7 mouse cellular contexts compared by ENCODE assay signal in genomic region chr17:70633181-70633944, GRCm38 (mm10).
DNase-seq lines count a peak whose midpoint lies in the region; ATAC-seq and TF ChIP-seq lines count a peak whose summit lies in the region.

No protein-coding gene starts in this region.

- WGBS in embryonic facial prominence, embryonic 10.5 days, result 12% methylated on average over 9 of the region's 9 CpGs
- WGBS in intestine, postnatal 0 days, result 21% methylated on average over 9 of the region's 9 CpGs
- 6% methylated on average over 9 of the region's 9 CpGs for WGBS in midbrain, embryonic 12.5 days
- 23% methylated on average over 9 of the region's 9 CpGs for WGBS in stomach, embryonic 16.5 days

- H3K4me1 ChIP-seq in embryonic facial prominence, embryonic 10.5 days, result peaks cover 5% of the 10 kb centered on the region; the same call in 1 of the 2 replicates
- H3K4me1 ChIP-seq in intestine, postnatal 0 days (replicated peaks; ENCODE audit: control insufficient read depth, insufficient read depth, low read length), result no peaks in the 10 kb centered on the region
- peaks cover 19% of the 10 kb centered on the region for H3K4me1 ChIP-seq in midbrain, embryonic 12.5 days
- no peaks in the 10 kb centered on the region for H3K4me1 ChIP-seq in stomach, embryonic 16.5 days (ENCODE audit: control insufficient read depth, insufficient read depth, low read length)

- H3K9ac ChIP-seq in intestine, postnatal 0 days (ENCODE audit: low read depth, low read length), result no peak overlapping the region
- no peak overlapping the region for H3K9ac ChIP-seq in midbrain, embryonic 12.5 days (replicated peaks)
- H3K9ac ChIP-seq in stomach, embryonic 16.5 days (ENCODE audit: low read length), result no peak overlapping the region

- peak; percentile 82 for TF ChIP-seq CTCF in intestine, postnatal 0 days (IDR thresholded peaks at IDR 0.05; ENCODE audit: low read depth)

- H3K36me3 ChIP-seq in embryonic facial prominence, embryonic 10.5 days (replicated peaks), result no peaks in the 10 kb centered on the region
- H3K36me3 ChIP-seq in intestine, postnatal 0 days (ENCODE audit: control insufficient read depth, insufficient read depth), result no peaks in the 10 kb centered on the region
- no peaks in the 10 kb centered on the region for H3K36me3 ChIP-seq in midbrain, embryonic 12.5 days
- no peaks in the 10 kb centered on the region for H3K36me3 ChIP-seq in stomach, embryonic 16.5 days (ENCODE audit: control insufficient read depth, insufficient read depth, low read length)

- intact Hi-C loops in left cerebral cortex, postnatal 14 days (cut with DNase I), result loop anchor here (2.0 to 5.0 kb wide), 3 partner anchors 49 to 201 kb away; no protein-coding TSS in a partner anchor

- H3K4me2 ChIP-seq in intestine, postnatal 0 days (replicated peaks; ENCODE audit: low read depth), result no peak overlapping the region
- peak overlapping the region; percentile 22; the same call in 1 of the 2 replicates for H3K4me2 ChIP-seq in midbrain, embryonic 12.5 days (replicated peaks)
- no peak overlapping the region for H3K4me2 ChIP-seq in stomach, embryonic 16.5 days (ENCODE audit: low read depth, low read length)

- no peak for ATAC-seq in intestine, postnatal 0 days
- ATAC-seq in midbrain, embryonic 12.5 days (ENCODE audit: low FRiP score, low read depth), result peak; percentile 91
- ATAC-seq in stomach, embryonic 16.5 days (ENCODE audit: insufficient read depth, low FRiP score), result peak; percentile 79

- DNase-seq in adrenal gland, postnatal 36 days, result peak; percentile 78 to 82
- DNase-seq in embryonic facial prominence, embryonic 10.5 days (ENCODE audit: low spot score), result peak; percentile 85
- DNase-seq in heart, adult 11 months, result peak; percentile 88
- peak; percentile 93 to 98 for DNase-seq in left cerebral cortex, postnatal 14 days (ENCODE audit: low spot score in 2 of 2)

- no peak overlapping the region for H3K4me3 ChIP-seq in embryonic facial prominence, embryonic 10.5 days
- no peak overlapping the region for H3K4me3 ChIP-seq in intestine, postnatal 0 days (ENCODE audit: low read depth, low read length)
- no peak overlapping the region for H3K4me3 ChIP-seq in midbrain, embryonic 12.5 days
- H3K4me3 ChIP-seq in stomach, embryonic 16.5 days (replicated peaks; ENCODE audit: low read length), result no peak overlapping the region

- no peak overlapping the region; the same call in 1 of the 2 replicates for H3K27ac ChIP-seq in embryonic facial prominence, embryonic 10.5 days (replicated peaks)
- no peak overlapping the region for H3K27ac ChIP-seq in intestine, postnatal 0 days (ENCODE audit: low read depth, low read length)
- peak overlapping the region; percentile 54 for H3K27ac ChIP-seq in midbrain, embryonic 12.5 days (replicated peaks)
- H3K27ac ChIP-seq in stomach, embryonic 16.5 days (ENCODE audit: low read length), result no peak overlapping the region

- H3K9me3 ChIP-seq in embryonic facial prominence, embryonic 10.5 days, result no peaks in the 10 kb centered on the region
- H3K9me3 ChIP-seq in intestine, postnatal 0 days (ENCODE audit: control insufficient read depth), result no peaks in the 10 kb centered on the region
- no peaks in the 10 kb centered on the region for H3K9me3 ChIP-seq in midbrain, embryonic 12.5 days
- no peaks in the 10 kb centered on the region for H3K9me3 ChIP-seq in stomach, embryonic 16.5 days (replicated peaks; ENCODE audit: control insufficient read depth, low read length)

- no peaks in the 10 kb centered on the region for H3K27me3 ChIP-seq in embryonic facial prominence, embryonic 10.5 days (replicated peaks; ENCODE audit: low read depth, poor library complexity, severe bottlenecking)
- no peaks in the 10 kb centered on the region for H3K27me3 ChIP-seq in intestine, postnatal 0 days (replicated peaks; ENCODE audit: control insufficient read depth, insufficient read depth, low read length)
- no peaks in the 10 kb centered on the region for H3K27me3 ChIP-seq in midbrain, embryonic 12.5 days
- H3K27me3 ChIP-seq in stomach, embryonic 16.5 days (ENCODE audit: control insufficient read depth, insufficient read depth, low read length), result no peaks in the 10 kb centered on the region
